Mouse (Mus musculus): ENCODE data around the gene Smad5. TPM values are rescaled to one million over a fixed set of nuclear protein-coding genes. Genes with fewer than 3 reads are reported as not detected.

The Smad5 gene
- 45.3 and 45.9 TPM in 2 replicates for polyA plus RNA-seq (2014; fragmentation: Nextera tagmentation; extraction: Ambion mirVana)

GRCm38 (mm10) chr13:56702469-56703221 lies at the start of gene Smad5:
Gene Smad5, plus strand, starts transcription at chr13:56703010.
- Histone ChIP-seq H3K4me3 (ENCODE audit: low read depth, low read length) (peak within 1 kb of the TSS; percentile 80), H3K27ac (replicated peaks; ENCODE audit: low read depth, low read length) (peak within 1 kb of the TSS; percentile 99), H3K36me3 (ENCODE audit: control insufficient read depth, insufficient read depth, low read length) (0 out of 2 replicates have a peak, but pooled peaks cover 10% of the 10 kb centered on the region), H3K4me1 (ENCODE audit: control insufficient read depth, insufficient read depth, low read length) (peaks cover 51% of the 10 kb centered on the region), H3K27me3 (replicated peaks; ENCODE audit: control insufficient read depth, insufficient read depth, low read length) (no peaks in the 10 kb centered on the region), H3K4me2 (ENCODE audit: low read depth, low read length) (peak within 1 kb of the TSS; percentile 58), H3K9ac (ENCODE audit: low read depth, low read length) (peak within 1 kb of the TSS; percentile 99), H3K9me3 (ENCODE audit: control insufficient read depth, low read length) (no peaks in the 10 kb centered on the region)
- ATAC-seq (ENCODE audit: low read depth), result peak; percentile 88
- DNase-seq (ENCODE audit: low spot score), result peak; percentile 94
- 3% methylated on average over 27 of the region's 62 CpGs for WGBS

GRCm38 (mm10) chr13:56654176-56654575 lies 48.6 kb upstream of the Smad5 start:
- ATAC-seq (ENCODE audit: low read depth) (0 out of 2 replicates have a peak, but pooled peaks have one; percentile 20), DNase-seq (ENCODE audit: low spot score) (no peak)
- H3K4me1 ChIP-seq (ENCODE audit: control insufficient read depth, insufficient read depth, low read length), result peaks cover 28% of the 10 kb centered on the region
- no peak overlapping the region for H3K9ac ChIP-seq (ENCODE audit: low read depth, low read length)
- no peaks in the 10 kb centered on the region for H3K36me3 ChIP-seq (ENCODE audit: control insufficient read depth, insufficient read depth, low read length)
- no peaks in the 10 kb centered on the region for H3K9me3 ChIP-seq (ENCODE audit: control insufficient read depth, low read length)
- H3K27ac ChIP-seq (replicated peaks; ENCODE audit: low read depth, low read length), result peak overlapping the region; percentile 56
- no peak overlapping the region for H3K4me3 ChIP-seq (ENCODE audit: low read depth, low read length)
- H3K27me3 ChIP-seq (replicated peaks; ENCODE audit: control insufficient read depth, insufficient read depth, low read length), result no peaks in the 10 kb centered on the region
- no peak overlapping the region for H3K4me2 ChIP-seq (ENCODE audit: low read depth, low read length)
- 52% methylated on average over 5 of the region's 5 CpGs for WGBS

GRCm38 (mm10) chr13:56657946-56658512 lies 44.8 kb upstream of the Smad5 start:
- no peaks in the 10 kb centered on the region for H3K9me3 ChIP-seq (ENCODE audit: control insufficient read depth, low read length)
- H3K4me1 ChIP-seq (ENCODE audit: control insufficient read depth, insufficient read depth, low read length), result peaks cover 18% of the 10 kb centered on the region
- no peak overlapping the region for H3K9ac ChIP-seq (ENCODE audit: low read depth, low read length)
- H3K36me3 ChIP-seq (ENCODE audit: control insufficient read depth, insufficient read depth, low read length), result no peaks in the 10 kb centered on the region
- H3K4me2 ChIP-seq (ENCODE audit: low read depth, low read length), result no peak overlapping the region
- DNase-seq (ENCODE audit: low spot score), result peak; percentile 75
- no peaks in the 10 kb centered on the region for H3K27me3 ChIP-seq (replicated peaks; ENCODE audit: control insufficient read depth, insufficient read depth, low read length)
- WGBS, result 30% methylated on average over 7 of the region's 7 CpGs
- ATAC-seq (ENCODE audit: low read depth), result peak; percentile 34; the same call in 1 of the 2 replicates
- no peak overlapping the region for H3K27ac ChIP-seq (replicated peaks; ENCODE audit: low read depth, low read length)
- no peak overlapping the region for H3K4me3 ChIP-seq (ENCODE audit: low read depth, low read length)

- WGBS, result 64% methylated on average over 6 of the region's 6 CpGs
- H3K27ac ChIP-seq (replicated peaks; ENCODE audit: low read depth, low read length), result no peak overlapping the region
- H3K4me2 ChIP-seq (ENCODE audit: low read depth, low read length), result no peak overlapping the region
- no peaks in the 10 kb centered on the region for H3K27me3 ChIP-seq (replicated peaks; ENCODE audit: control insufficient read depth, insufficient read depth, low read length)
- H3K9ac ChIP-seq (ENCODE audit: low read depth, low read length), result no peak overlapping the region
- DNase-seq (ENCODE audit: low spot score), result no peak
- no peaks in the 10 kb centered on the region for H3K9me3 ChIP-seq (ENCODE audit: control insufficient read depth, low read length)
- H3K4me1 ChIP-seq (ENCODE audit: control insufficient read depth, insufficient read depth, low read length), result peaks cover 13% of the 10 kb centered on the region; the same call in 1 of the 2 replicates
- no peak for ATAC-seq (ENCODE audit: low read depth)
- H3K4me3 ChIP-seq (ENCODE audit: low read depth, low read length), result no peak overlapping the region
- H3K36me3 ChIP-seq (ENCODE audit: control insufficient read depth, insufficient read depth, low read length), result no peaks in the 10 kb centered on the region
Observed at GRCm38 (mm10) chr13:56658931-56659330, 43.9 kb upstream of the Smad5 start.

GRCm38 (mm10) chr13:56661914-56662621 lies 40.7 kb upstream of the Smad5 start:
- DNase-seq (ENCODE audit: low spot score) (peak; percentile 17), ATAC-seq (ENCODE audit: low read depth) (0 out of 2 replicates have a peak, but pooled peaks have one; percentile 37)
- Histone ChIP-seq H3K4me2 (ENCODE audit: low read depth, low read length) (no peak overlapping the region), H3K9ac (ENCODE audit: low read depth, low read length) (no peak overlapping the region), H3K27me3 (replicated peaks; ENCODE audit: control insufficient read depth, insufficient read depth, low read length) (no peaks in the 10 kb centered on the region), H3K4me3 (ENCODE audit: low read depth, low read length) (no peak overlapping the region), H3K36me3 (ENCODE audit: control insufficient read depth, insufficient read depth, low read length) (no peaks in the 10 kb centered on the region), H3K27ac (replicated peaks; ENCODE audit: low read depth, low read length) (no peak overlapping the region), H3K4me1 (ENCODE audit: control insufficient read depth, insufficient read depth, low read length) (no peaks in the 10 kb centered on the region), H3K9me3 (ENCODE audit: control insufficient read depth, low read length) (no peaks in the 10 kb centered on the region)
- 60% methylated on average over 7 of the region's 7 CpGs for WGBS

GRCm38 (mm10) chr13:56664256-56665170 lies 38.3 kb upstream of the Smad5 start:
- Histone ChIP-seq H3K9me3 (ENCODE audit: control insufficient read depth, low read length) (no peaks in the 10 kb centered on the region), H3K4me1 (ENCODE audit: control insufficient read depth, insufficient read depth, low read length) (no peaks in the 10 kb centered on the region), H3K27me3 (replicated peaks; ENCODE audit: control insufficient read depth, insufficient read depth, low read length) (no peaks in the 10 kb centered on the region), H3K4me3 (ENCODE audit: low read depth, low read length) (no peak overlapping the region), H3K27ac (replicated peaks; ENCODE audit: low read depth, low read length) (no peak overlapping the region), H3K36me3 (ENCODE audit: control insufficient read depth, insufficient read depth, low read length) (no peaks in the 10 kb centered on the region), H3K4me2 (ENCODE audit: low read depth, low read length) (no peak overlapping the region), H3K9ac (ENCODE audit: low read depth, low read length) (no peak overlapping the region)
- DNase-seq (ENCODE audit: low spot score) (no peak), ATAC-seq (ENCODE audit: low read depth) (no peak)
- WGBS, result 60% methylated on average over 17 of the region's 17 CpGs

GRCm38 (mm10) chr13:56671206-56671605 lies 31.6 kb upstream of the Smad5 start:
- ATAC-seq (ENCODE audit: low read depth) (no peak), DNase-seq (ENCODE audit: low spot score) (peak; percentile 36)
- no peaks in the 10 kb centered on the region for H3K4me1 ChIP-seq (ENCODE audit: control insufficient read depth, insufficient read depth, low read length)
- no peaks in the 10 kb centered on the region for H3K36me3 ChIP-seq (ENCODE audit: control insufficient read depth, insufficient read depth, low read length)
- H3K4me3 ChIP-seq (ENCODE audit: low read depth, low read length), result no peak overlapping the region
- no peaks in the 10 kb centered on the region for H3K9me3 ChIP-seq (ENCODE audit: control insufficient read depth, low read length)
- H3K27me3 ChIP-seq (replicated peaks; ENCODE audit: control insufficient read depth, insufficient read depth, low read length), result no peaks in the 10 kb centered on the region
- no peak overlapping the region for H3K4me2 ChIP-seq (ENCODE audit: low read depth, low read length)
- WGBS, result 59% methylated on average over 11 of the region's 11 CpGs
- no peak overlapping the region for H3K9ac ChIP-seq (ENCODE audit: low read depth, low read length)
- no peak overlapping the region for H3K27ac ChIP-seq (replicated peaks; ENCODE audit: low read depth, low read length)

- H3K9me3 ChIP-seq (ENCODE audit: control insufficient read depth, low read length), result no peaks in the 10 kb centered on the region
- no peak overlapping the region for H3K4me2 ChIP-seq (ENCODE audit: low read depth, low read length)
- no peak overlapping the region for H3K4me3 ChIP-seq (ENCODE audit: low read depth, low read length)
- DNase-seq (ENCODE audit: low spot score), result no peak
- H3K9ac ChIP-seq (ENCODE audit: low read depth, low read length), result no peak overlapping the region
- peaks cover 19% of the 10 kb centered on the region for H3K4me1 ChIP-seq (ENCODE audit: control insufficient read depth, insufficient read depth, low read length)
- ATAC-seq (ENCODE audit: low read depth), result no peak
- peak overlapping the region; percentile 28; the same call in 1 of the 2 replicates for H3K27ac ChIP-seq (replicated peaks; ENCODE audit: low read depth, low read length)
- H3K27me3 ChIP-seq (replicated peaks; ENCODE audit: control insufficient read depth, insufficient read depth, low read length), result no peaks in the 10 kb centered on the region
- WGBS, result 93% methylated on average over 4 of the region's 4 CpGs
- no peaks in the 10 kb centered on the region for H3K36me3 ChIP-seq (ENCODE audit: control insufficient read depth, insufficient read depth, low read length)
Observed at GRCm38 (mm10) chr13:56677731-56678130, 25.1 kb upstream of the Smad5 start.
